Mouse (Mus musculus): Measurements from ENCODE around the gene Rab3il1. TPM values are rescaled to one million over a fixed set of nuclear protein-coding genes. Genes with fewer than 3 reads are reported as not detected.

The Rab3il1 gene
- polyA plus RNA-seq, 1 experiment from 2014 or later = 38.0 TPM

DNA sequence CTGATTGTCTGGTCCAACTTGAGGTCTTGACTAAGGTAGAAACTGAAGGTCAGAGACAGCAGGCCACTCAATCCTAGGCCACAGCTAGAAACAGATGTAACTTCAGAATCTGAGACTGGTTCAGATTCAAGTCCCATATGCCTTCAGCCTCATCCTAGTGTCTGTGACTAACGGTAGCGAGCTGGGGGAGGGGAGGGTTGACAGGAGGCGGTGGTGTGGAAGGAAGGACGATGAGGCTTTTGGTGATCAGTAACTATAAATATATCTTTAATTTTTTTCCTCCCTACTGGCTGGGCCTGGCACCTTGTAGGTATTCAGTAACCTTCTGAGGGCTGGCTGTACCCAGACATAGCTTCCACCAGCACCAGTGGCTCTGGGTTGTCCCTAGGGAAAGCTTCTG is 14.0 kb downstream of the Rab3il1 start:
- no peak for ATAC-seq (ENCODE audit: insufficient number of reproducible peaks, low FRiP score)
- Histone ChIP-seq H3K36me3 (no peaks in the 10 kb centered on the region), H3K4me3 (peak overlapping the region; percentile 25), H3K27ac (ENCODE audit: poor library complexity, severe bottlenecking) (peak overlapping the region; percentile 96), H3K4me2 (peak overlapping the region; percentile 96), H3K4me1 (replicated peaks) (peaks cover 71% of the 10 kb centered on the region), H3K9ac (peak overlapping the region; percentile 51), H3K9me3 (replicated peaks) (no peaks in the 10 kb centered on the region), H3K27me3 (replicated peaks) (no peaks in the 10 kb centered on the region)
- WGBS = 37% methylated on average over 4 of the region's 4 CpGs

GRCm38 (mm10) chr19:10016151-10016550 is 14.7 kb downstream of the Rab3il1 start:
- Histone ChIP-seq H3K27me3 (replicated peaks) (no peaks in the 10 kb centered on the region), H3K9ac (no peak overlapping the region), H3K4me1 (replicated peaks) (peaks cover 77% of the 10 kb centered on the region), H3K27ac (ENCODE audit: poor library complexity, severe bottlenecking) (peak overlapping the region; percentile 96), H3K36me3 (no peaks in the 10 kb centered on the region), H3K4me3 (peak overlapping the region; percentile 25), H3K9me3 (replicated peaks) (no peaks in the 10 kb centered on the region), H3K4me2 (peak overlapping the region; percentile 96; the same call in 1 of the 2 replicates)
- WGBS = 60% methylated on average over 4 of the region's 4 CpGs
- ATAC-seq (ENCODE audit: insufficient number of reproducible peaks, low FRiP score) = no peak

DNA sequence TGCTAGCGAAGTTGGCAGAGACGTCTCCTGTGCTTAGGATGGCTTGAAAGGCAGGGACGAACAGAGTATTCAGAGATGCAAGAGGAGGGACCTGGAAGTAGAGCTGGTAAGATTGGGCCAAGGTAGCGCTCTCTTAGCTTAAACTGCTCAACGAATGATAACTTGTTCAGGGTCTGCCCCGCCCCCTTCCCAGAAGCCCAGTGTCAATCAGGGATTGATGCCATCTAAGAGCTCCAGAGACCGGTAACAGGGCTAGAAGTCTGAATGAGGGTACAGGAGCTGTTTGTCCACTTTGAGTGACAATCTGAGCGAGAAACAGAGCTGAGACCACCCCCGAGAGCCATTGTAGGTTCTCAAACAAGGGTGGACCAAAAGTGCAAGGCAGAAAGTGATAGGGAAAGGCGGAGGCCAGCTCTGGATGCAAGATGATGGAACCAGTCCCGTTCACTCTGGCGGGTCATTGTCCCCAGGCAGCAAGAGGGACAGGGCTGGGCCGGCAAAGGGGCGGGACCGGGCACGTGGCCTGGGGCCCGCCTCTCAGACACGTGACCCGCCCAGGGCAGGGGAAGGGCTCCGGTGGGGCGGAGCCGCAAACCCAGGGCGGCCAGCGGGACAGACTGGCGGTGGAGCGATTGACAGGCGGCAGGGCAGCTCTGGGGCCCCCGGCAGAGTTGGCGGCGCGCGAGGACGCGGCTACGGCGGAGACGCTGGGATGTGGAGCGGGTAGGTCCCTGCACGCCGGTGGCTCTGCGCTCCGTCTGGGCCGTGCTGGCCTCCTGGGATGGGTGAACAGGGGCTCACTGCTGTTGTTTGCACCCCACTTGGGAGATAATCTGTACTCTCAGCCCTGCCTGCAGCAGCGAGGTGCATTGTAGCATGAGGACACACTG is 16.4 kb downstream of the Rab3il1 start:
- H3K4me3 ChIP-seq = peak overlapping the region; percentile 64
- H3K4me1 ChIP-seq (replicated peaks) = peaks cover 84% of the 10 kb centered on the region
- H3K9me3 ChIP-seq (replicated peaks) = no peaks in the 10 kb centered on the region
- no peaks in the 10 kb centered on the region for H3K36me3 ChIP-seq
- ATAC-seq (ENCODE audit: insufficient number of reproducible peaks, low FRiP score) = peak; percentile 93
- peak overlapping the region; percentile 72 for H3K27ac ChIP-seq (ENCODE audit: poor library complexity, severe bottlenecking)
- 5% methylated on average over 44 of the region's 44 CpGs for WGBS
- H3K27me3 ChIP-seq (replicated peaks) = no peaks in the 10 kb centered on the region
- H3K9ac ChIP-seq = peak overlapping the region; percentile 87
- H3K4me2 ChIP-seq = peak overlapping the region; percentile 96

GRCm38 (mm10) chr19:10018527-10018818 is 17.0 kb downstream of the Rab3il1 start:
- Histone ChIP-seq H3K9ac (peak overlapping the region; percentile 87), H3K36me3 (no peaks in the 10 kb centered on the region), H3K4me1 (replicated peaks) (peaks cover 84% of the 10 kb centered on the region), H3K4me3 (peak overlapping the region; percentile 64), H3K27me3 (replicated peaks) (no peaks in the 10 kb centered on the region), H3K27ac (ENCODE audit: poor library complexity, severe bottlenecking) (peak overlapping the region; percentile 72), H3K4me2 (peak overlapping the region; percentile 96), H3K9me3 (replicated peaks) (no peaks in the 10 kb centered on the region)
- WGBS = 3% methylated on average over 3 of the region's 3 CpGs
- no peak; the same call in 1 of the 2 replicates for ATAC-seq (ENCODE audit: insufficient number of reproducible peaks, low FRiP score)

- Histone ChIP-seq H3K9ac (peak overlapping the region; percentile 87), H3K9me3 (replicated peaks) (no peaks in the 10 kb centered on the region), H3K27ac (ENCODE audit: poor library complexity, severe bottlenecking) (peak overlapping the region; percentile 72; the same call in 1 of the 2 replicates), H3K4me2 (peak overlapping the region; percentile 96), H3K36me3 (no peaks in the 10 kb centered on the region), H3K27me3 (replicated peaks) (no peaks in the 10 kb centered on the region), H3K4me1 (replicated peaks) (peaks cover 84% of the 10 kb centered on the region), H3K4me3 (peak overlapping the region; percentile 64)
- 65% methylated on average over 4 of the region's 4 CpGs for WGBS
- ATAC-seq (ENCODE audit: insufficient number of reproducible peaks, low FRiP score) = no peak
Observed at GRCm38 (mm10) chr19:10019214-10019760, 17.8 kb downstream of the Rab3il1 start.

GRCm38 (mm10) chr19:10021981-10022380 is 20.5 kb downstream of the Rab3il1 start:
- Histone ChIP-seq H3K36me3 (peaks cover 7% of the 10 kb centered on the region), H3K27me3 (replicated peaks) (no peaks in the 10 kb centered on the region), H3K4me3 (no peak overlapping the region), H3K9ac (no peak overlapping the region), H3K9me3 (replicated peaks) (no peaks in the 10 kb centered on the region), H3K4me2 (peak overlapping the region; percentile 35; the same call in 1 of the 2 replicates), H3K27ac (ENCODE audit: poor library complexity, severe bottlenecking) (peak overlapping the region; percentile 88; the same call in 1 of the 2 replicates), H3K4me1 (replicated peaks) (peaks cover 87% of the 10 kb centered on the region)
- WGBS = 86% methylated on average over 2 of the region's 2 CpGs
- ATAC-seq (ENCODE audit: insufficient number of reproducible peaks, low FRiP score) = no peak

- Histone ChIP-seq H3K4me1 (replicated peaks) (peaks cover 81% of the 10 kb centered on the region), H3K9ac (peak overlapping the region; percentile 16; the same call in 1 of the 2 replicates), H3K4me2 (peak overlapping the region; percentile 8; the same call in 1 of the 2 replicates)
Observed at GRCm38 (mm10) chr19:10022414-10023303, 21.2 kb downstream of the Rab3il1 start.

GRCm38 (mm10) chr19:10023304-10023758 is 21.9 kb downstream of the Rab3il1 start:
- H3K4me3 ChIP-seq = no peak overlapping the region
- peak overlapping the region; percentile 88 for H3K27ac ChIP-seq (ENCODE audit: poor library complexity, severe bottlenecking)
- peaks cover 78% of the 10 kb centered on the region for H3K4me1 ChIP-seq (replicated peaks)
- H3K9ac ChIP-seq = no peak overlapping the region
- no peaks in the 10 kb centered on the region for H3K27me3 ChIP-seq (replicated peaks)
- peak; percentile 36; the same call in 1 of the 2 replicates for ATAC-seq (ENCODE audit: insufficient number of reproducible peaks, low FRiP score)
- H3K36me3 ChIP-seq = peaks cover 21% of the 10 kb centered on the region
- WGBS = 58% methylated on average over 9 of the region's 9 CpGs
- H3K9me3 ChIP-seq (replicated peaks) = no peaks in the 10 kb centered on the region
- peak overlapping the region; percentile 1 for H3K4me2 ChIP-seq

More at GRCm38 (mm10) chr19:10022414-10023303, 21.2 kb downstream of the Rab3il1 start:
- peaks cover 14% of the 10 kb centered on the region for H3K36me3 ChIP-seq
- peak overlapping the region; percentile 88 for H3K27ac ChIP-seq (ENCODE audit: poor library complexity, severe bottlenecking)
- 0 out of 2 replicates have a peak, but pooled peaks have one; percentile 0 for ATAC-seq (ENCODE audit: insufficient number of reproducible peaks, low FRiP score)
- 66% methylated on average over 5 of the region's 5 CpGs for WGBS
- no peak overlapping the region for H3K4me3 ChIP-seq
- H3K27me3 ChIP-seq (replicated peaks) = no peaks in the 10 kb centered on the region
- H3K9me3 ChIP-seq (replicated peaks) = no peaks in the 10 kb centered on the region

DNA sequence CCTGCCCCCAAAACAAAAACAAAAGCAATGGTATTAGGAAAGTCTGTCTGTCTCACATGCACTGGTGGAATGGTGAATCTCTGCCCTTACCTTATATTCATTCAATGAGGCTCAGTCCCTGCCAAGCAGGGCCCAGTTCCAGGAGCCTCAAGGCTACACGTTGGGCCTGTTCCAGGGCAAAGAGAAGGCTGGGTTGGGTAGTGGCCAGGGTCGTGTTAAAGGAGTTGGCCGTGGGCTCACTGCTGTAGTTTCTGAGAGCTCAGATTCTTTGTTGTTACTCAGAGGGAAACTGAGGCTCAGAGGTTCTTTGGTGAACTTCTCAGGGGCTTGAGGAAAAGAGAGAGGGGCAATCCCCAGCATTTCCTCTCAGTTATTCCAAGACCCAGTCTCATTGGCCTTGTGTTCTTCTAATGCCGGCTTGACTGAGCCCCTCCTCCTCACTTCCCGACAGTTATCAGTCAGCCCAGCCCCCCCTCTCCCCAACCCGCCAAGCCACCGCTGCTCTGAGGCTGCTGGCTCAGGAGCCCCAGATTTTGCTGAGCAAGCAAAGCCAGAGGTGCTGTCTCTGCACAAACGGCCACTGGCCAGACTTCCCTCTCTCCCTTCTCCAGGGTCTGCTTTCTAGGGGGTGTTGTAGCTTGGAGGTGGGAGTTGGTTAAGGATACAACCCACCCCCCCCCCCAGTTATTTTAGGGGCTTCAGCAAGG is 23.9 kb downstream of the Rab3il1 start:
- H3K9ac ChIP-seq = peak overlapping the region; percentile 56
- H3K4me2 ChIP-seq = peak overlapping the region; percentile 32
- H3K27ac ChIP-seq (ENCODE audit: poor library complexity, severe bottlenecking) = peak overlapping the region; percentile 88
- no peaks in the 10 kb centered on the region for H3K9me3 ChIP-seq (replicated peaks)
- peaks cover 40% of the 10 kb centered on the region for H3K36me3 ChIP-seq
- no peak overlapping the region for H3K4me3 ChIP-seq
- no peaks in the 10 kb centered on the region for H3K27me3 ChIP-seq (replicated peaks)
- ATAC-seq (ENCODE audit: insufficient number of reproducible peaks, low FRiP score) = peak; percentile 69
- peaks cover 59% of the 10 kb centered on the region for H3K4me1 ChIP-seq (replicated peaks)
- WGBS = 16% methylated on average over 8 of the region's 8 CpGs

DNA sequence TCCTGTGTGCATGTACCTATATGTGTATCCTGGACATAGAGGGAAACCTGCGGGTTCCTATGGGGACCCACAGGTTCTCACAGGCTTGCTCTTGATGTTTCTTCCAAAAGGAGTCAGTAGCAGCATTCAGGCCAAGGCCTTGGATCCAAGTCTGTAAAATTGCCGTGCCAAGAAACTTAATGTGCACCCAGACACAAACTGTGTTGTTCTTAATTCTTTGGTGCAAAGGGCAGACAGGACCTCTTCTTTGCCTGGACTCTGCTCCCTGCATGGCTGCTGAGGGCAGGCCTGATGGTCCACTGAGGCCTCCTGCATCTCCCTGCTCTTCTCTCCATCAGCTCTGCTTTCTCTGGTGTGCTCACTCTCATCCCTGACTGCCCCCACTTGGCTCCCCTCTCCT is 28.3 kb downstream of the Rab3il1 start:
- no peaks in the 10 kb centered on the region for H3K9me3 ChIP-seq (replicated peaks)
- no peak for ATAC-seq (ENCODE audit: insufficient number of reproducible peaks, low FRiP score)
- WGBS = 90% methylated on average over 2 of the region's 2 CpGs
- no peak overlapping the region for H3K27ac ChIP-seq (ENCODE audit: poor library complexity, severe bottlenecking)
- no peak overlapping the region for H3K4me2 ChIP-seq
- H3K9ac ChIP-seq = no peak overlapping the region
- H3K4me3 ChIP-seq = no peak overlapping the region
- peaks cover 61% of the 10 kb centered on the region for H3K36me3 ChIP-seq
- H3K4me1 ChIP-seq (replicated peaks) = peaks cover 22% of the 10 kb centered on the region
- no peaks in the 10 kb centered on the region for H3K27me3 ChIP-seq (replicated peaks)

Data from heart, embryonic 12.5 days (tissue).